Mouse (Mus musculus) spleen, postnatal 4 days (tissue): ENCODE measurements around the gene Btbd1.

Experiments used
- DNase-seq, 2 experiments: peaks; one replicate each; pipeline ENCODE4 v3.0.0; 2022; ENCODE audit warnings: low spot score in 2 of 2

The Btbd1 gene

DNA sequence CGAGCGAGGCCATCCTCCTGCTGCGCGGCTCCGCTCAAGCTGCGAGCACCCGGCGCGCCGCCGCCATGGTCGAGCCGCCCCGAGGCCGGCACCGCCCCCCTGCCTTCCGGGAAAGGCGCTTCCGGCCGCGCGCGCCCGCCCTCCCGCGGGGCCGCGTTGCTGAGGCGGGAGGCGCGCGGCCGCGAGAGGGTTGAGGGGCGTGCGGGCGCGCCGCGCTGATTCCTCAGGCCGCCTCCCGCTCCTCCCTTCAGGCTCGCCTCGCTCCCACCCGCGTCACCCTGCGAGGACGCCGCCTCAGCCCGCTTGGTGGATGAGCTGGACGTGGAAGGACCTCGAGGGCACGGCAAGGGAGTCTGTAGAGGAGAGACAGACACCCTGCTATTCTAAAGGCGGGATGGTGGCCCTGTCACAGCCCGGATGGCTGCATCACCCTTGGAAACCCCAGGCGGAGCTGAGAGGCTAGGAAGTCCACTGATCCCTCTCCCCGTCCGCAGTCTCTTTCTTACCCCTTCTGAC lies at the start of gene Btbd1:
Gene Btbd1, minus strand, starts transcription at position 53 of the 516 bp plus-strand sequence.
- DNase-seq, result peak; percentile 82 to 92

DNA sequence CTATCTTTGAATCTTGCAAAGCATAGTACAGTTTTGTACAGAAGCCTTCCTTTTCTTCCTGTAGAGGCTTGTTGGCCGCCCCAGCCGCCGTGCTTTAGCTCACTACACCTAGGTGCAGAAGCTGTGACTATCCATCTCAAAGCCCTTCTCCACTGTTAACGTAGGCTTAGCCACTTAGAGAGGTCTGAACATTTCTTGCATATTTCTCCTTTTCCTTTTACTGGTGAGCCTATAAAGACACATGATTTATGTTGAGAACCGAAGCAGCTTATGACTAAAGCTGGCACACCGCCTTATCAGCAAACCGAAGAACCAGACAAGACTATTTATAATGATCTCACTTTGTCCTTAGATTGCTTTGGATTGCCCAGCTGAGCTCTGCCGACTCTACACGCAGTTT lies 46.1 kb upstream of the Btbd1 start:
- no peak for DNase-seq

DNA sequence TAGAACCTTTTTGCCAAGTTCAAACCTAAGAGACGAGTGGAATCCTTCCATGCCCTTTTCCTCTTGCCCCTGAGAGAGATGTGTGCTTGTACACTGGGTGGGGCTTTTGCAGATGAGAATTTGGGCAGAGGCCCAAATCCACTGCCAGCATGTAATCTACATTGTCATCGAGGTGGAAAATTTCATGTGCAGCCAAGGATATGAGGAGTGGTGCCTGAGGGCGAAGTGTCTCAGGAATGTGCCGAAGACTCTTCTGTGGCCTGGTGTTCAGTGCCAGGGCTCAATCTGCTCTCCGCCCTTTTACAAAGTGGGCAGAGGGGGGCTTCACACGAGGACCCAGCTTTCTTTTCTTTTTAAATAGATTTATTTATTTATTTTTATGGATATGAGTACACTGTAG lies 45.4 kb upstream of the Btbd1 start:
- DNase-seq, result no peak

DNA sequence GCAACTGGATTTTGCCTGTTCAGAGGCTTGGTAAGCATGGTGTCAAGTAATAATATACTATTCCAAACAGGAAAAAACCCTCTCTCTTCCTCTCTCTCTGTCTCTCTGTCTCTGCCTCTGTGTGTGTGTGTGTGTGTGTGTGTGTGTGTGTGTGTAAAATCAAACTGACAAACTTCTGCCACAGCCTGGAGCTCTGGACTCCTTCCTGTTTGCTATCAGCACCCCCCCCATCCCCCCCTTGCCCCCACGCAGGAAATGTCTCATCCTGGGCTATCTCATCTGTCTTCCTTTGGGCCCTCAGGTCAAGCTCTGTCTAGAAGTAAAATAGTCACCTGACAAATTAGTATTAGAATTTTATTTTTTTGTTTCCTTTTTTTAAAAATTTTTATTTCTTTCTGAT lies 44.6 kb upstream of the Btbd1 start:
- no peak for DNase-seq

DNA sequence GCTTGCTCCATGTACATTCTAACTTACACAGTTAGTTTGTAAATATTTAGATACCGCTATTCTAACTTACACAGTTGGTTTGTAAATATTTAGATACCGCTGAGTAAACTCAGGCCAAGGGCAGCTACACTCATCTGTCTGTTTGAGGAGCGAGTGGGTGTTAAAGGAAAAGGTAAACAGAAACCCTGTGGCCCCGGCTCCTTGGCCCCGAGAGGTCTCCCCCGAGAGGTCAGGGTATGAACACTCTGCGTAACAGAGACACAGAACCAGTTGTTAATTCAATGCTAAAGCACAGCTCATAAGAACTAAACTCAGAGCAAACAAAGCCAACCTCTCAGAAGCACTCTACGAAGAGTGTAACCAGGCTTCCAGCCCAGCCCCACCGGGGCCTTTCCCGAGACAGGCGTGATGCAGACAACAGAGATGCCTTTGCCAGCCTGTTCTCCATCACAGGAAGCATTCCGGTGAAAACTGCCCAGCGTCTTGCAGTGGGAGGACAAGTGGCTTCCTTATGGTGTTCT lies 43.3 kb upstream of the Btbd1 start:
- DNase-seq, result no peak

DNA sequence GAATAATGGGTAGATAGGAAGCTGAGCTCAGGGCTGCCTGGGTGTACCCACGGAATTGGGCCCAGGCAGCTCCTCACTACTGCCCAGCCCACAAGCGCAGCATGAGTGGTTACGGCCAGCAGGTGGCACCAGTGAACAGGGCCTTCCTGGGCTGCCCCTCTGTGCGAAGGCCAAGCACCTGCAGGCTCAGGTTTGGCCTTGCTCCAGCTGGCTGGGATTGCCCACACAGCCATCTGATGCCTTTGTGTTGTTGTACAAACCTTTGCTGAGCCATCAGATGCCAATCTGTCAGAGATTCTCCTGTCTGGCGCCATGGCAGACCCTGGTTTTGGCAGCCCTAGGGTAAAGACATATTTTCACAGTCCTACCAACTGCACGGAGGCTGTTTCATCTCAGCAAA lies 38.9 kb upstream of the Btbd1 start:
- peak; percentile 62 to 83 for DNase-seq

DNA sequence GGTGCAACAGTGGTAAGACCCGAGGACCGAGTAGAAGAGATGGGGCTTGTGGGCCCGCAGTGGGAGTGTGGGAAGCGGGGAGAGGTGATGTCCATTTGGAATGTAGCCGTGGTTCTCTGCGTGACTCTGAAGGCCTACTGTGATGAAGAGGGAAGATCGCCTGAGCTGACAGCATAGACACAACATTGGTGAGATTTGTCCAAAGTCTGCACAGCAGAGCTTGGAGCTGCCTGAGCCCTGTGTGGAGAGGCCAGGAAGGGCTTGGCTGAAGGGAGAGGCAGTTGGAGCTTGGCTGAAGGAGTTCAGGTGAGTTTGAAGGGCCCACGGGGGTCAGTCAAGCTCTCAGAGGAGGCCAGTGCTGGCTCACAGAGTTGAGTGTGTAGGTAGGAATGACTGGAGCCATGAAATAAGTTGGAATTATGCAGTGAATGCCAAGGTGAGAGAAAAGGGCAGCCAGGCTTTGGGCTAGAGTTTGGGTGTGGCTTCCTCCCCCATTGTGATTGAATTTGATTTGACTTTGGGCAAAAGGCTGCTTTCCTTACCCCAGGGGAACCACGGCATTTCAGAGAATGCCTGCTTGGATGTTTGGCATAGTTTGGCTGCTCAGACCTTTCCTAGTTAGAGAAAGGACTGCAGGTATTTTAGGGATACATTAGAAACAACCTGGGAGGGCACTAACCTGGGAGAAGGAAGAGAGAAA lies 38.1 kb upstream of the Btbd1 start:
- DNase-seq, result peak in 1 of 2 experiments; percentile 56

DNA sequence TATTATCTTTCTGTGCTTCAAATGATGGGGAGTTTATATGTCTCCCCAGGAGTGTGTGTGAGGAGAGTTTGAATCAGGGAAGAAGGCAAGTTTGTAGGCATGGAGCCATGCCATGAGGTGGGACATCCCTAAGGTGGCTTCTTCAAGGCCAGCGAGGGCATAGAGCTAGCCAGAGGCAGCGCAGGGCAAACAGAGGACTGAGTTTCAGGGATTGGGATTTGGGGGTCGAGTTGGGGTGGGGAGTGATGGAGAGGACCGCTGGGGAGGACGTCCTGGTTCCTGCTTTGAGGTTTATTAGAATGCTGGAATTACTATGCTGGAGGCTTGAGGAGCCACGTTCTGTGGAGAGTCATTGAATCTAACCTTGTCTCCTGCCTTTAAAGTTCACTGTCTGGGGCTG lies 36.7 kb upstream of the Btbd1 start:
- DNase-seq, result no peak

DNA sequence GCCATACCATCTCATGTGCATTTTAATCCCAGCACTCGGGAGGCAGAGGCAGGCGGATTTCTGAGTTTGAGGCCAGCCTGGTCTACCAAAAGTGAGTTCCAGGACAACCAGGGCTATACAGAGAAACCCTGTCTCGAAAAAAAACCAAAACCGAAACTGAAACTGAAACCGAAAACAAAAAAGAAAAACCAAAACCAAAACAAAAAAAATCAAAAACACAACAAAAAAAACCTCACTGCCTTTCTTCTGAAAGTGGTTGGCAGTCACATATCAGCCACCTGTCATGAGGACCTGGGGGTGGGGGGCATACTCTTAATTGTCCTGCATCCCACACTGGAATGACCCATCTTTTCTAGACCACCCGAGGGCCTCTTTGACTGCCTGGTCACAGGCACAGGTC lies 35.3 kb upstream of the Btbd1 start:
- no peak for DNase-seq

DNA sequence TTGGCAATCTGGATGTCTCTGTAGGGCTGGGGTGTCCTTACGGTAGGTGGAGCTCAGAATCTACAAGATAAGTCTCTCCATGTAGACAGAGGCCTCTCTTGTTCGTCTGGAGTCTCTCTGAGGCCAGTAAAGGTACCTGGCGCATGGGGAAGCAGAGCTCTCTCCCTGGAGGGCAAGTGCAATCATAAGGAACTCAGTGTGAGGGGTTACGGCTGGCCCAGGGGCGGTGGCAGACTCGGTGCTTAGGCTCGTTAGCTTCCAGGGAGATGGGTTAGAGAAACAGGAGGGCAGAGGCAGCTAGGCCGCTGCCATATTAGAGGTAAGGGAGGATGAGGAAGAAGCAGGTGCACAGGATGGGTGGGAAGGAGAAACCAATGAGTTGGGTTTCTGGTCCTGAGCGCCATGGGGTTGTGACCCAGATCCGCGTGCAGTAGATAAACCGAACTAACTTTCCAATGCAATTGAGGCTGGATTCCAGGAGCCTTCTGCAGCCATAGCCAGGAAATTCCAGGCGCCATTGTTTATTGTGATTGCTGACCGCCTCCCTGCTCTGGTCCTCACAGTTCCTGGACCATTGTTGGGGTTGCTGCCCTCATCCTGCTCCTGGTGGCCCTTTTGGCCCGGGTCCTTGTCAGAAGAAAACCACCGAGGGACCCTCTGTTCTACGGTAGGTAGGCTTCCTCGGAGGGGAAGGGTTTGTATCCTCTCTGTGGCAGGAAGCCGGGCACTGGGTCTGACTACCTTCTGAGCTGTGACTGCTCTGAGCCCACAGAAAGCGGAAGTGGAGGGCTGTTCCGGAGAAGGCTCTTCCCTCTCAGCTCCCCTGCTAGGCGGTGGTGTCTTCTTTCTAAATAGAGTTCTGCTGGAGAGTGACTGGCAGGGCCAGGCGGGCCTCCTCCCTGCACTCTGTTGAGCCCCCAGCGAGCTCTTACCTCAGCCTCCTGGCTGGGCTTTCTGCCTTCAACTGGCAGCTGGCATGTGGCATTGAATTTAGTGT lies 33.7 kb upstream of the Btbd1 start:
- peak; percentile 69 to 81 for DNase-seq

DNA sequence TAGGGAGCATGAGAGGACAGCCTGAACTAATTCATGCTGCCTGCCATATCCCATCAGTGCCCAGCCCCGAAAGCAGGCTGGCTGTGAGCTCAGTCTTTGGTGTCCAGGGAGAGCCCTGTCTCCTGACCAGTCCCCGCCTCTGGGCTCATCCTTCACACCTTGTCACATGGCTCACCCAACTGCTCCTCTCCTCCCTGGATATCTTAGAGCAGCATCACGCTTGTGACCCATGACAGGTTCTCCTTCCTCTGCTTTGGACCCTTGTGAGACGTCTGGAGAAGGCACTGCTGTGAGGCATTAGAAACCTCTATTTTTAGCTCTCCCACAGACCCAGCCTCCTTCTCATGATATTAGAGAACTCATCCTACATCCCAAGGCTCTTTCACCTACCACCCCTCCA lies 32.7 kb upstream of the Btbd1 start:
- no peak for DNase-seq

DNA sequence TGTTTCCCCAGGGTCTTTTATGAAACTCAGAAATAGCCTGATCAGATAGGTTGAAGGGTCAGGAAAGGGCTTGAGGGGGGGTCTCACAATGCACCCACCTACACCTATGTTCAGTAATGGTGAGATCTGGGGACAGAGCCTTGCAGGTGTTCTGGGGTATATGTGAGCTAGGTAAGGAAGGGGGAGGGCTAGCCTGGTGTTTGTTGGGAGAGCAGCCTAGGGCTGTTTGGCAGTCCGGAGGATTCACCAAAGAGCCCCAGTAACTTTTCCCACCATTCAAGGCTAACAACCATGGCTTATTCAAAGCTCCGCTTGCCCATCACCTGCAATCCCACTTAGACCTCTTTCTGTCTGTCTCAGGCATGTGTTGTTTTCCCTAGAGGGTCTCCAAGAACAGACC lies 32.2 kb upstream of the Btbd1 start:
- no peak for DNase-seq

DNA sequence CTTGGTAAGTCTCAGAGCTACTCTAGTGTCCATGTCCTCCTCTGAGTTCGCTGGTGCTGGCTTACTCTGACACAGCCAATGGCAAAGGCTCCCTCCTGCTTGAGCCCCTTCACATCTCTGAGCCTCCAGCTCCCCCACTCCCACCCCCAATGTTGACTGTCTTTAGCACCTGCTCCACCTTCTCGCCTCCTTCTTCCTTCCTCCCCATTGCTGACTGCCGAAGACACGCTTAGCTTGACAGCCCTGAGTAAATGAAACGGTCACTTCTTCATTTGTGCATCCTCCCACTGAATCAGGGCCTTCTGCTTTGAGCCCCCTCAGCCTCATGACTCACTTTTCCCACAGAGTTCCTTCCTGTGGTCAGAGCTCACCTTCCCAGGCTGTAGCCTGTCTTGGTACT lies 31.8 kb upstream of the Btbd1 start:
- DNase-seq, result peak in 1 of 2 experiments; percentile 37

DNA sequence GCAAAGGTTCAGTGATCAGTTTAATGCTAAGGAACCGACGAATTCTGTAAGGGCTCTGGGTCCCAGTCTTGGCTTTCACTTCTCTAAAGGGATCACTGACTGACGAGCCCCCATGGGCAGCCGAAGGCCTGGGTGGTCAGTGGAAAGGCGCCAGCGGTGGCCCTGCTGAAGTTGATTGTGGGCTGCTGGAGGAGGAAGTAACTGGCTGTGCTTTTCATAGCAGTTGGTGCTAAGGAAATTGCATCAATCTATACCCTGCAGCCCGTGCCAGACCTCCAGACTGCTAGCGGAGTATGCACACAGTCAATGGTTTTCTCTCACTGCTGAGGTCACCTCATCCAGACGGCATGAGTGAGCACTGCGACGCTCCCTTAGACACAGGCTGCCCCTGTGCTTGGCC lies 30.8 kb upstream of the Btbd1 start:
- DNase-seq, result peak in 1 of 2 experiments; percentile 47

DNA sequence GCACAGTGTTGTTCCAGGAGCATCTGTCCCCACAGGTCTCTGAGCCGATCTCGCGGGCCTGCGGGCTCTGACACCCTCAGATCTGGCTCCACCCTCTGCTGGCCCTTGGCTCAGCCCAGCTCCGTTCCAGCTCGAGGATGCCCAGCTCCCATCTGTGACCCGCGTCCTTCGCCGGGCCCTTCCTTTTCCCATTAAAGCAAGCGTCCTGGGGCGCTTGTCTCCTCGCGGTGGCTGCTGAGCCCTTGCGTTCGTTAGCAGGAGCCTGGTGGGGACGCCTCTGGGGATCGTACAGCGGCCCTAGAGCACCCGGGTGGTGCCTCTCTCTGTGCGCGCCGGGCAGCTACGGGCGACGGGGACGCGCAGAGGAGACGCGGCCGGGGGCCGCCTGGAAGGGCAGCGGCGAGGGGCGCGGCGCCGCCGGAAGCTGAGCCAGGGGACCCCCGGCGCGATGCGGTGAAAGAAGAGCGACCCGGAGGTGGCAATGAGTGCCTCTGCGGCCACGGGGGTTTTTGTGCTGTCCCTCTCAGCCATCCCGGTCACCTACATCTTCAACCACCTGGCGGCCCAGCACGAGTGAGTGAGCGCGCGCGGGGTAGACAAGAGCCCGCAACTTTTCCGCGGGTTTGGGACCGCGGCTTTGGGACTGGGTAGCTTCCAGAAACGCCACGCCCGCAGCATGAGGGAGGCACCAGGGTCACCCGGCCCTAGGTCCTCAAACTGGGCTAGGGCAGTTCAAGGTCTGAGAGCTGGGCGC lies 29.9 kb upstream of the Btbd1 start, which contains the start of gene Tm6sf1:
Gene Tm6sf1, plus strand, starts transcription at position 34 of the 754 bp plus-strand sequence.
- DNase-seq, result peak; percentile 43 to 74

DNA sequence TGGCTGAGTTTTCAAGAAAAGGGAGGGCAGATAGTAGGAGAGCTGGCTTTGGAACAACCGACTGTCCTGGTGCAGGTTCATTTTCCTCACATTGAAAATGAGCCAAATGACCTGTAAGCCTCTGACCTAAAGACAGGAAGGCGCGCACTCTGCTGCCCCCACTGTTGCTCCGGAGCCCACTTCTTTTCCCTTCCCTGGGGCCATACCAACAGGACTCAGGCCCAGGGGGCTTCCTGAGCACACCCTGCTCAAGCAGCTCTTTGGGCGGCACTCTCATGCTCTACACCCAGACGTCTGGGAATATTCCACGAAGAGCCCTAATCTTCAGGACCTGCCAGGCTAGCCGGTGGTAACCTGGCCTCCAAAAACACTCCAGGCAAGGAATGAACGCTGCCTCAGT lies 29.0 kb upstream of the Btbd1 start:
- DNase-seq, result no peak

DNA sequence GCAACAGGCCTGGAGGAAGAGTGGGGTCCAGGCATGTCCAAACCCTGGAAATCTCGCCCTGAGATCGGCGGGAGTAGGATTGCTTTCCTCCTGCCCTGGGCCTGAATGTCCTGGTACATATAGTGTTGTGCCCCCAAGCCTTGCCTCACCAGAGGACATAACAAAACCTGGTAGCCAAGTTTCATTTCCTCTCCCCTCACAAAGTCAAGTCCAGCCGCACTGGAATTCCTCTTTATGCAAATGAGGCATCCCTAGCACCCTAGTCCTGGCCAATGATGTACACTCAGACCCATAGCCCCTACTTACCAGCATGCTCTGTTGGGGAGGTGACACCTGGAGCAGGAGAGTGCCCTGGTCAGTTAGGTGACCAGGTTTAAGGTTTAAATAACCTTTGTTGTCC lies 27.0 kb upstream of the Btbd1 start:
- no peak for DNase-seq

DNA sequence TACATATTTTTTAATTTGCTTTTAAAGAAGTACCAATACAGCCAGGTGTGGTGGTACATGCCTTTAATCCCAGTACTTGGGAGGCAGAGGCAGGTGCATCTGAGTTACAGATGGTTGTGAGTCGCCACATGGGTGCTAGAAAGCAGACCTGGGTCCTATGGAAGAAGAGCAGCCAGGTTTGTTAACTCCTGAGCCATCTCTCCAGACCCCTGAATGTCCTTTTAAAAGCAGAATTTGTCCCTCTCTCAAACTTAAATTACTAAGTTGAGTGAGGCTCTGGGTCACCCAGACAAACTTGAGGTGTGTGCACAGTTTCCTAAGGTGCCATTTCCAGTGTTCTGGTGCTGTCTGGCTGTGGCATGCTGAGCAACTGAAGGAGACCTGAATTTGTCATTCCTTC lies 26.5 kb upstream of the Btbd1 start, which contains the start of gene Gm10160:
Gene Gm10160, minus strand, starts transcription at position 101 of the 400 bp plus-strand sequence.
- DNase-seq, result no peak

DNA sequence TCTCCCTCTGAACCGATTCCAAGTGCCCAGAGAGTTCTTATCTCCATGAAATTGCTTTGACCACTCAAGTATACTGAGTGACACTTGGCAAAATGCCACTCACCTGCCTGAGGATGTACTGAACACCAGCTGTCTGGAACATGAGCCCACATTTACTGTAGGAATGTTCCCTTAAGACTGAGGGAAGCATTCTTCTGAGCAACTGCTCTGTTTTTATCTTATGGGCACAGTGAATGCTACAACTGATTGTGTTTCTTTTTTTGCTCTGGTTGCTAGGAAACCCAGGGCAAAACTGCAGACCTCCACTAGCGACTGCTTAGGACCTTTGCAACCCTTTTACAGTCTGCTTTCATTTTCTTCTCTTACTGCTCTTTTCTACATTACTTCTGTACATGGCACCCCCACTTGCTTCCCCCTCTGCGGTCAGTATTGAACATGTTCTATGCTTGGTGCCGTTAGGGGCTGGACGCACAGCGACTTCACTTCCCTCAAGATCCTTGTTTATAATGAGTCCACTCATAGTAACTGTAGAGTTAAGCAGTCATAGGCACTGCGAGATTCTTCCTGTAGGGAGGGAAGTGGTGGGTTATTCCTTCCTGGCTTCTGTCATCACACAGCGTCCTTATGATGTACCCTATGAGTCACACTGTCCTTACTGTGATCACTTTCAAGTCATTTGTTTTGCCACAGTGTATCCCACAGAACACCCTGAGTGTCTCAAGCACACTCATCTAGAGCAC lies 25.5 kb upstream of the Btbd1 start:
- no peak for DNase-seq

DNA sequence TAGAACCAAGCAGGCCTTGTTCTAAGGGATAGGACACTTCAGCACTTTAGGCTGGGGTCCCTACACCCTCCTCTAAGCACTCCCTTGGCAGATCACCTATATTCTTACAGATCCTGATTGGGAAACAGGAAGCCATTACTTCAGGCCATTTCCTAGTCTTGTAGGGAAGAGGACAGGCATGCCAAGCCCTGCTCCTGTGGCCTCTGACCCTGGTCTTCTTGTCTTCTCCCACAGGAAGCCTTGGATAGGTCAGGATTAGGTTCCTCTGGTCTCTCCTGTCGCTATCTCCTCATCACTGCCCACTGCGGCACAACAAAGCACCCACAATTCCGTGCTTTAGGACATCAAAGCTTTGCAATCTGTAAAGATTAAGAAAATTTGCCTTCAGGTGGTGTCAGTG lies 22.5 kb upstream of the Btbd1 start:
- no peak for DNase-seq

DNA sequence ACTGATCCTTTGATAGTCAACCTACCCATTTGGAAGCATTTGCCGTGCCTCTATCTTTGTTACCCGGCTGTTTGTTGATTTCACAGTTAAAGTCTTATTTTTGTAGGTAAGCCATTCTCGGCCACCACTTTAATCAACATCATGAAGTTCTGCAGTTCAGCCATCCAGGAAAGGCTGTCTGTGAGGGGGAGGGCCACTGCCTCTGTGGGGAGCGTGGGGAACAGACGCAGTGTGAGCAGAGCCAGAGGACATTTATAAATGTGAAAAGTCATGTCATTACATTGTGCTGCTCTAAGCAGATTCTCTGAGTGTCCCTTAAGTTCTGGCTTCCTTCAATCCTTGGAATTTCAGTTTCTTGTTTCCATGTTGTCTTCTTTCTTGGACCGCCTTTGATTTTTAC lies 20.9 kb upstream of the Btbd1 start:
- DNase-seq, result no peak
